Mouse (Mus musculus) layer of hippocampus, adult 9-10 months (tissue): Measurements from ENCODE around the gene Fyco1.

Experiments
- DNase-seq: peaks from one replicate; pipeline ENCODE4 v3.0.0; 2022; ENCODE audit warnings: low spot score

Gene Fyco1

GRCm38 (mm10) chr9:123851713-123852448 lies at the start of gene Fyco1:
TSS of gene Fyco1 (minus strand) at chr9:123851899.
- peak; percentile 96 for DNase-seq

GRCm38 (mm10) chr9:123872049-123872448 lies 20.4 kb upstream of the Fyco1 start:
- no peak for DNase-seq

- no peak for DNase-seq
Measured at GRCm38 (mm10) chr9:123869167-123869784, 17.6 kb upstream of the Fyco1 start.

GRCm38 (mm10) chr9:123863641-123864040 lies 11.9 kb upstream of the Fyco1 start:
- no peak for DNase-seq

GRCm38 (mm10) chr9:123862895-123863616 lies 11.4 kb upstream of the Fyco1 start:
- DNase-seq: no peak

- no peak for DNase-seq
Measured at GRCm38 (mm10) chr9:123861929-123862328, 10.2 kb upstream of the Fyco1 start, which contains the start of gene Xcr1. TSS of gene Xcr1 (minus strand) at chr9:123862029.

- DNase-seq: no peak
Measured at GRCm38 (mm10) chr9:123856836-123857235, 5.1 kb upstream of the Fyco1 start.

GRCm38 (mm10) chr9:123852449-123853390 lies 1.0 kb upstream of the Fyco1 start:
- no peak for DNase-seq

GRCm38 (mm10) chr9:123851062-123851712 lies 512 bp downstream of the Fyco1 start:
- DNase-seq: no peak

GRCm38 (mm10) chr9:123850705-123851061 lies 1.0 kb downstream of the Fyco1 start:
- DNase-seq: no peak

GRCm38 (mm10) chr9:123849976-123850695 lies 1.6 kb downstream of the Fyco1 start:
- DNase-seq: no peak

- no peak for DNase-seq
Measured at GRCm38 (mm10) chr9:123846490-123846889, 5.2 kb downstream of the Fyco1 start.

- DNase-seq: no peak
Measured at GRCm38 (mm10) chr9:123845120-123845519, 6.6 kb downstream of the Fyco1 start.

- DNase-seq: no peak
Measured at GRCm38 (mm10) chr9:123844468-123844867, 7.2 kb downstream of the Fyco1 start.

- DNase-seq: no peak
Measured at GRCm38 (mm10) chr9:123840243-123840642, 11.5 kb downstream of the Fyco1 start.

GRCm38 (mm10) chr9:123835851-123836250 lies 15.8 kb downstream of the Fyco1 start:
- DNase-seq: no peak

GRCm38 (mm10) chr9:123828916-123829315 lies 22.8 kb downstream of the Fyco1 start:
- no peak for DNase-seq

- DNase-seq: no peak
Measured at GRCm38 (mm10) chr9:123826631-123827030, 25.1 kb downstream of the Fyco1 start.

GRCm38 (mm10) chr9:123818601-123819000 lies 33.1 kb downstream of the Fyco1 start:
- no peak for DNase-seq

- DNase-seq: no peak
Measured at GRCm38 (mm10) chr9:123815996-123816395, 35.7 kb downstream of the Fyco1 start.

- DNase-seq: no peak
Measured at GRCm38 (mm10) chr9:123815444-123815843, 36.3 kb downstream of the Fyco1 start.
